Comparison of ENCODE assay signal across 1 mouse cellular context in the genomic region with DNA sequence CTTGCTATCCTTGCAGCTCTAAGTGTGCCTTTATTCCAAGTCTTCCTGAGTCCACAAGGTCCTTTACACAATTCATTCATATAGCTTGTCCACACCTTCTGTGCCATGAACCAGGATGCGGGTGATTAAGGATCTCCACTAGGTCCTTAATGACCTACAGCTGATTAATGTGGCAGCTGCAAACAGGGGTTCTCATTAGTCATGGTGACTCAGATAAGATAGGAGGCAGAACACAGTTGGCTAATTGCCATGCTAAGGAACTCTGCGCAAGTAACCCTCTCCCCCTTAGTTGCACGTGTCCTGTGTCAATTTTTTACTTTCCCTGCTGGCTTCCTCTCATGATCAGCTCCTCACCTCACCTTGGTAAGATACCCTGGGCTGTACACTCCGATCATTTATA.
A peak's percentile ranks its signal among the peaks of the same experiment; 100 is the strongest.
TF ChIP-seq lines count a peak whose summit lies in the region.

No protein-coding gene starts in this region.

TF ChIP-seq in MEL, 35 proteins besides CTCF, POLR2A, EP300 and RAD21 (continued from another document):
- TF ChIP-seq GABPA (IDR thresholded peaks at IDR 0.05; ENCODE audit: low read depth, low read length) (peak; percentile 62), E2F4 (IDR thresholded peaks at IDR 0.05; ENCODE audit: borderline replicate concordance, low read depth, low read length) (no peak), ELF1 (IDR thresholded peaks at IDR 0.05; ENCODE audit: low read depth, low read length) (no peak), ETS1 (IDR thresholded peaks at IDR 0.05; ENCODE audit: low read depth, low read length) (peak; percentile 99), USF2 (IDR thresholded peaks at IDR 0.05; ENCODE audit: borderline replicate concordance in 1 of 2, insufficient read depth in 1 of 2, low read depth in 1 of 2, low read length in 2 of 2) (no peak), MXI1 (IDR thresholded peaks at IDR 0.05; ENCODE audit: low read depth, low read length) (peak; percentile 91), ZKSCAN1 (IDR thresholded peaks at IDR 0.05; ENCODE audit: low read depth, low read length) (no peak), MAZ (IDR thresholded peaks at IDR 0.05; ENCODE audit: low read depth, low read length) (no peak), BHLHE40 (IDR thresholded peaks at IDR 0.05; ENCODE audit: borderline replicate concordance, low read depth, low read length) (peak; percentile 89), UBTF (IDR thresholded peaks at IDR 0.05; ENCODE audit: borderline replicate concordance, insufficient read depth, low read depth, low read length) (no peak), TAL1 (IDR thresholded peaks at IDR 0.05; ENCODE audit: low read length) (peak; percentile 9; the same call in 1 of the 2 replicates), POLR2AphosphoS5 (IDR thresholded peaks at IDR 0.05; ENCODE audit: borderline replicate concordance, low read depth, low read length) (no peak)
